Mouse (Mus musculus) telencephalon, adult 2 months (tissue): Measurements from ENCODE around the gene Ren1.

Experiments
- DNase-seq: peaks from one replicate; pipeline ENCODE4 v3.0.0-alpha.2; 2011; ENCODE audit warnings: low read depth, low spot score

The Ren1 gene

GRCm38 (mm10) chr1:133408880-133409516 is 58.7 kb downstream of the Ren1 start:
- no peak for DNase-seq

- no peak for DNase-seq
Observed at GRCm38 (mm10) chr1:133409786-133410185, 59.5 kb downstream of the Ren1 start.
